Comparison of ENCODE assay signal across 8 mouse cellular contexts in genomic region chr10:87552726-87553125, GRCm38 (mm10). TPM values are rescaled to one million over a fixed set of nuclear protein-coding genes. Genes with fewer than 3 reads are reported as not detected.
DNase-seq lines count a peak whose midpoint lies in the region; ATAC-seq and TF ChIP-seq lines count a peak whose summit lies in the region.

No protein-coding gene starts in this region.

- no peak for ATAC-seq in limb, embryonic 11.5 days (ENCODE audit: insufficient number of reproducible peaks, low FRiP score, low TSS enrichment, low read depth)
- ATAC-seq in midbrain, embryonic 16.5 days: peak; percentile 80

- H3K36me3 ChIP-seq in limb, embryonic 11.5 days (ENCODE audit: control insufficient read depth, insufficient read depth, low read length): no peaks in the 10 kb centered on the region
- H3K36me3 ChIP-seq in midbrain, embryonic 16.5 days (ENCODE audit: control insufficient read depth, insufficient read depth, low read length): no peaks in the 10 kb centered on the region
- no peaks in the 10 kb centered on the region for H3K36me3 ChIP-seq in testis, adult 2 months (ENCODE audit: control insufficient read depth, insufficient read depth, low read length)

- no peak for TF ChIP-seq POLR2A in testis, adult 2 months (IDR thresholded peaks at IDR 0.05; ENCODE audit: control insufficient read depth, low read depth, low read length)

- H3K9ac ChIP-seq in limb, embryonic 11.5 days (ENCODE audit: low read length): no peak overlapping the region
- H3K9ac ChIP-seq in midbrain, embryonic 16.5 days (ENCODE audit: low read depth, low read length): no peak overlapping the region

- H3K9me3 ChIP-seq in limb, embryonic 11.5 days (ENCODE audit: control insufficient read depth, low read length): no peaks in the 10 kb centered on the region
- H3K9me3 ChIP-seq in midbrain, embryonic 16.5 days (replicated peaks; ENCODE audit: control insufficient read depth, low read length, poor library complexity, severe bottlenecking): no peaks in the 10 kb centered on the region

- peak; percentile 86; the same call in 1 of the 2 replicates for TF ChIP-seq CTCF in testis, adult 2 months (IDR thresholded peaks at IDR 0.05; ENCODE audit: control insufficient read depth, insufficient read depth, insufficient replicate concordance, low read depth, low read length)

- no peak overlapping the region for H3K4me2 ChIP-seq in limb, embryonic 11.5 days (ENCODE audit: low read depth, severe bottlenecking)
- peak overlapping the region; percentile 17 for H3K4me2 ChIP-seq in midbrain, embryonic 16.5 days (ENCODE audit: low read length)

- H3K4me1 ChIP-seq in limb, embryonic 11.5 days (ENCODE audit: control insufficient read depth, insufficient read depth, low read length): no peaks in the 10 kb centered on the region
- no peaks in the 10 kb centered on the region for H3K4me1 ChIP-seq in midbrain, embryonic 16.5 days (ENCODE audit: control insufficient read depth, insufficient read depth, low read length)
- peaks cover 9% of the 10 kb centered on the region for H3K4me1 ChIP-seq in testis, adult 2 months (ENCODE audit: control insufficient read depth, insufficient read depth, low read length)

- H3K27me3 ChIP-seq in limb, embryonic 11.5 days (ENCODE audit: control insufficient read depth, insufficient read depth, low read length): no peaks in the 10 kb centered on the region
- H3K27me3 ChIP-seq in midbrain, embryonic 16.5 days (ENCODE audit: control insufficient read depth, insufficient read depth, low read depth, low read length): no peaks in the 10 kb centered on the region
- H3K27me3 ChIP-seq in testis, adult 2 months (ENCODE audit: control insufficient read depth, insufficient read depth, low read length): no peaks in the 10 kb centered on the region

- no peak overlapping the region for H3K4me3 ChIP-seq in limb, embryonic 11.5 days (ENCODE audit: low read depth, low read length)
- no peak overlapping the region for H3K4me3 ChIP-seq in midbrain, embryonic 16.5 days (ENCODE audit: low read depth, low read length)
- H3K4me3 ChIP-seq in testis, adult 2 months (ENCODE audit: control insufficient read depth, low read depth, low read length): peak overlapping the region; percentile 62; the same call in 1 of the 2 replicates

- H3K27ac ChIP-seq in limb, embryonic 11.5 days (replicated peaks; ENCODE audit: low read depth, low read length): no peak overlapping the region
- H3K27ac ChIP-seq in midbrain, embryonic 16.5 days (ENCODE audit: low read length): no peak overlapping the region
- H3K27ac ChIP-seq in testis, adult 2 months (ENCODE audit: control insufficient read depth, insufficient read depth, low read depth, low read length): no peak overlapping the region

- DNase-seq in 416B (ENCODE audit: low read depth): peak; percentile 63
- DNase-seq in MN1 (ENCODE audit: low spot score): peak; percentile 76
- peak; percentile 18 for DNase-seq in cerebellum, adult 9-11 months
- DNase-seq in frontal cortex, postnatal 36 days (ENCODE audit: low spot score in 2 of 2): peak; percentile 30 to 59
- DNase-seq in kidney, adult 18-20 months: peak; percentile 44
- DNase-seq in limb, embryonic 11.5 days (ENCODE audit: low spot score): peak; percentile 65

- 34% methylated on average over 8 of the region's 8 CpGs for WGBS in limb, embryonic 11.5 days
- WGBS in midbrain, embryonic 16.5 days: 30% methylated on average over 8 of the region's 8 CpGs

RNA-seq across cellular contexts. Expression of gene Pah, which starts 31.1 kb away (rescaled TPM):
- not detected in 2 replicates for polyA plus RNA-seq in limb, embryonic 11.5 days (2014; fragmentation: Nextera tagmentation; extraction: Ambion mirVana)
- 0.16 TPM in 1 of 2 replicates, not detected in the other for polyA plus RNA-seq in midbrain, embryonic 16.5 days (2015; fragmentation: Nextera tagmentation; extraction: Ambion mirVana)
- polyA plus RNA-seq in testis, adult 2 months (2012; rRNA removed): 0.20 TPM in 1 of 2 replicates, not detected in the other

RNA-seq across cellular contexts. Expression of gene Ascl1, which starts 59.3 kb away (rescaled TPM):
- polyA plus RNA-seq in limb, embryonic 11.5 days (2014; fragmentation: Nextera tagmentation; extraction: Ambion mirVana): 0.24 and 0.28 TPM in 2 replicates
- polyA plus RNA-seq in midbrain, embryonic 16.5 days (2015; fragmentation: Nextera tagmentation; extraction: Ambion mirVana): 8.1 and 9.0 TPM in 2 replicates
- 0.04 TPM in 1 of 2 replicates, not detected in the other for polyA plus RNA-seq in testis, adult 2 months (2012; rRNA removed)

Comparison
In these comparisons a context has a peak if more than half of its experiments do, and no peak if none do; other contexts are left out.
1. DNase-seq: peak in every context shown above with its lines; median percentile 76 in MN1; 65 in limb, embryonic 11.5 days; 63 in 416B; 44 in frontal cortex, postnatal 36 days; 44 in kidney, adult 18-20 months; 18 in cerebellum, adult 9-11 months.